Comparison of ENCODE assay signal across 23 mouse cellular contexts in the genomic region with DNA sequence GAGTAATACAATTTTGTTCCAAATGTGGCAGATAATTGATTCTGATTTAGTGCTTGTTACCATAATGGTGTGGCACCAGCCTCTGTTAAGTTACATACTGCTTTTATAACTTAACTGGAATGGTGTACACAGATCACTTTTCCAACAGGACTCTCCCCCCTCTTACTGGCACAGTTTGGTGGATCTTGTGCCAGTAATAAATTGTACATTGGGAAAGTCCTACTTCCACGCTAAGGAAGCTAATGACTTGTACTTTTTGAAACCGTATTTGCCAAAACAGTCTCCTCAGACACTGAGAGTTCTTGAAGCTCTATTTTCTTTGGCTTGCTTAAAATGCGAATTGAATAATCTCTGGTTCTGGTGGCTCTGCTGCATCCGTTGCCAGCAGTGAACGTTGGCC. TPM values are rescaled to one million over a fixed set of nuclear protein-coding genes. Genes with fewer than 3 reads are reported as not detected.
DNase-seq lines count a peak whose midpoint lies in the region; ATAC-seq and TF ChIP-seq lines count a peak whose summit lies in the region.
"Had no signal": no experiment of that assay in that cellular context is flagged by ENCODE, and none has a peak within 500 bp of the region (broad histone marks: within the 10 kb centered on the region; RNA-seq: fewer than 3 reads in every experiment).

No protein-coding gene starts in this region.

- no peak for ATAC-seq in limb, embryonic 14.5 days (ENCODE audit: low FRiP score, low read depth)
- no peak for ATAC-seq in liver, embryonic 12.5 days
- ATAC-seq: forebrain, embryonic 16.5 days; hindbrain, embryonic 16.5 days; inflammation-experienced regulatory T-cells, adult 6 months; intestine, postnatal 0 days had no signal

- H3K9ac ChIP-seq in limb, embryonic 14.5 days (ENCODE audit: low read depth, low read length, severe bottlenecking), result no peak overlapping the region
- H3K9ac ChIP-seq in liver, embryonic 12.5 days, result no peak overlapping the region
- H3K9ac ChIP-seq: embryonic facial prominence, embryonic 15.5 days; forebrain, embryonic 12.5 days; hindbrain, embryonic 12.5 days had no signal

- DNase-seq in gastrocnemius, adult 18-20 months (ENCODE audit: low spot score), result peak; percentile 54
- no peak for DNase-seq in gastrocnemius, adult 8-10 months (ENCODE audit: low spot score in 2 of 2)
- DNase-seq in limb, embryonic 14.5 days (ENCODE audit: low spot score), result peak; percentile 29
- DNase-seq in limb, embryonic 10.5 days (ENCODE audit: low spot score), result no peak
- DNase-seq in brain, adult 2 months (ENCODE audit: low read depth, low spot score), result peak; percentile 11
- peak; percentile 48 for DNase-seq in fibroblast of lung, adult 2 months (ENCODE audit: low read depth)
- DNase-seq in cerebellum, postnatal 14 days, result no peak
- DNase-seq: adrenal gland, postnatal 36 days; cerebellum, adult 11 months; cerebellum, adult 8-10 months; cerebellum, postnatal 36 days; gastrocnemius, postnatal 36 days; heart, postnatal 10 days; heart, postnatal 4 days had no signal

- H3K27me3 ChIP-seq in limb, embryonic 14.5 days (ENCODE audit: control insufficient read depth, insufficient read depth, low read length), result no peaks in the 10 kb centered on the region
- H3K27me3 ChIP-seq in limb, embryonic 10.5 days (ENCODE audit: low read depth, poor library complexity, severe bottlenecking), result no peaks in the 10 kb centered on the region
- no peaks in the 10 kb centered on the region for H3K27me3 ChIP-seq in liver, embryonic 12.5 days (replicated peaks)
- H3K27me3 ChIP-seq: embryonic facial prominence, embryonic 15.5 days; forebrain, embryonic 12.5 days; hindbrain, embryonic 12.5 days had no signal

- H3K36me3 ChIP-seq in limb, embryonic 14.5 days (ENCODE audit: control insufficient read depth, insufficient read depth, low read length), result peaks cover 5% of the 10 kb centered on the region; the same call in 1 of the 2 replicates
- H3K36me3 ChIP-seq in limb, embryonic 10.5 days, result peaks cover 28% of the 10 kb centered on the region; the same call in 1 of the 2 replicates
- H3K36me3 ChIP-seq in liver, embryonic 12.5 days, result peaks cover 21% of the 10 kb centered on the region

- no peak overlapping the region for H3K27ac ChIP-seq in limb, embryonic 14.5 days (replicated peaks; ENCODE audit: low read depth, low read length)
- no peak overlapping the region for H3K27ac ChIP-seq in limb, embryonic 10.5 days
- H3K27ac ChIP-seq in liver, embryonic 12.5 days, result no peak overlapping the region
- H3K27ac ChIP-seq: embryonic facial prominence, embryonic 15.5 days; forebrain, embryonic 12.5 days; hindbrain, embryonic 12.5 days had no signal

- no peak for TF ChIP-seq POLR2A in limb, embryonic 14.5 days (IDR thresholded peaks at IDR 0.05; ENCODE audit: borderline replicate concordance, extremely low read depth, insufficient read depth, insufficient read length)

- 0 out of 2 replicates have a peak, but pooled peaks cover 2% of the 10 kb centered on the region for H3K4me1 ChIP-seq in limb, embryonic 14.5 days (ENCODE audit: control insufficient read depth, insufficient read depth, low read length)
- peaks cover 21% of the 10 kb centered on the region; the same call in 1 of the 2 replicates for H3K4me1 ChIP-seq in limb, embryonic 10.5 days
- peaks cover 22% of the 10 kb centered on the region for H3K4me1 ChIP-seq in liver, embryonic 12.5 days
- H3K4me1 ChIP-seq: embryonic facial prominence, embryonic 15.5 days; forebrain, embryonic 12.5 days; hindbrain, embryonic 12.5 days had no signal

- H3K4me2 ChIP-seq in limb, embryonic 14.5 days (replicated peaks; ENCODE audit: low read depth, low read length, severe bottlenecking), result no peak overlapping the region
- no peak overlapping the region for H3K4me2 ChIP-seq in liver, embryonic 12.5 days
- H3K4me2 ChIP-seq: embryonic facial prominence, embryonic 15.5 days; forebrain, embryonic 12.5 days; hindbrain, embryonic 12.5 days had no signal

- 78% methylated on average over 5 of the region's 5 CpGs for WGBS in limb, embryonic 14.5 days
- 93% methylated on average over 5 of the region's 5 CpGs for WGBS in limb, embryonic 10.5 days
- WGBS in liver, embryonic 12.5 days (ENCODE audit: insufficient replicate concordance), result 77% methylated on average over 5 of the region's 5 CpGs

- H3K4me3 ChIP-seq in limb, embryonic 14.5 days (replicated peaks; ENCODE audit: low read length), result no peak overlapping the region
- no peak overlapping the region for H3K4me3 ChIP-seq in limb, embryonic 10.5 days
- no peak overlapping the region for H3K4me3 ChIP-seq in liver, embryonic 12.5 days
- H3K4me3 ChIP-seq: embryonic facial prominence, embryonic 15.5 days; erythroblast, embryonic 14.5 days; forebrain, embryonic 12.5 days; hindbrain, embryonic 12.5 days had no signal

- no peaks in the 10 kb centered on the region for H3K9me3 ChIP-seq in limb, embryonic 14.5 days (ENCODE audit: control insufficient read depth, low read length)
- H3K9me3 ChIP-seq in limb, embryonic 10.5 days (replicated peaks), result no peaks in the 10 kb centered on the region
- no peaks in the 10 kb centered on the region for H3K9me3 ChIP-seq in liver, embryonic 12.5 days (replicated peaks)
- H3K9me3 ChIP-seq: embryonic facial prominence, embryonic 15.5 days; forebrain, embryonic 12.5 days; hindbrain, embryonic 12.5 days had no signal

RNA-seq across cellular contexts. Expression of a gene that starts 24.5 kb away (rescaled TPM):
- 10 to 100 TPM; 28.8 to 29.5 TPM for total RNA-seq in gastrocnemius, adult 18-20 months (2021)
- 10 to 100 TPM; 26.3 to 30.1 (median 27.5) TPM for total RNA-seq in gastrocnemius, adult 8-10 months (2022)
- 22.3 and 27.4 TPM in 2 replicates for polyA plus RNA-seq in limb, embryonic 14.5 days (2012; rRNA removed)
- polyA plus RNA-seq in limb, embryonic 14.5 days (2014; fragmentation: Nextera tagmentation; extraction: Ambion mirVana), result 53.3 and 55.9 TPM in 2 replicates
- polyA plus RNA-seq in limb, embryonic 10.5 days (2016; fragmentation: Nextera tagmentation; extraction: Ambion mirVana), result 50.8 and 53.2 TPM in 2 replicates
- polyA plus RNA-seq in liver, embryonic 12.5 days (2016; fragmentation: Nextera tagmentation; extraction: Ambion mirVana), result 34.9 and 36.0 TPM in 2 replicates

Comparison
In these comparisons a context has a peak if more than half of its experiments do, and no peak if none do; other contexts are left out.
1. DNase-seq: peak in gastrocnemius, adult 18-20 months (single experiment), limb, embryonic 14.5 days (single experiment), brain, adult 2 months (single experiment) and fibroblast of lung, adult 2 months (single experiment); none in gastrocnemius, adult 8-10 months (0 of 2), limb, embryonic 10.5 days (single experiment) and cerebellum, postnatal 14 days (0 of 2).